Mouse (Mus musculus) MEL-GATA-1-ER (cell line): Measurements from ENCODE around the gene Taf3.

Experiments used
- DNase-seq: peaks from one replicate; pipeline ENCODE4 v3.0.0-alpha.2; 2012; ENCODE audit warnings: low read depth; ENCODE audit errors: extremely low read depth

The Taf3 gene

GRCm38 (mm10) chr2:10048461-10048860 is at the start of gene Taf3:
Taf3 (minus strand) TSS chr2:10048596.
- DNase-seq, result peak; percentile 68

- DNase-seq, result no peak
Observed at GRCm38 (mm10) chr2:10094327-10095100, 46.1 kb upstream of the Taf3 start.

GRCm38 (mm10) chr2:10087256-10087850 is 39.0 kb upstream of the Taf3 start:
- no peak for DNase-seq

GRCm38 (mm10) chr2:10082737-10083136 is 34.3 kb upstream of the Taf3 start:
- no peak for DNase-seq

- no peak for DNase-seq
Observed at GRCm38 (mm10) chr2:10081453-10082080, 33.2 kb upstream of the Taf3 start.

GRCm38 (mm10) chr2:10080310-10081010 is 32.1 kb upstream of the Taf3 start, which contains the start of the genes Atp5c1 and Kin:
Atp5c1 (minus strand) TSS chr2:10080510.
Kin (plus strand) TSS chr2:10080593.
- DNase-seq, result peak; percentile 87

GRCm38 (mm10) chr2:10079745-10080309 is 31.4 kb upstream of the Taf3 start:
- DNase-seq, result no peak

- no peak for DNase-seq
Observed at GRCm38 (mm10) chr2:10076675-10077074, 28.3 kb upstream of the Taf3 start.

GRCm38 (mm10) chr2:10074470-10074869 is 26.1 kb upstream of the Taf3 start:
- no peak for DNase-seq

GRCm38 (mm10) chr2:10071751-10072150 is 23.4 kb upstream of the Taf3 start:
- DNase-seq, result no peak

- DNase-seq, result no peak
Observed at GRCm38 (mm10) chr2:10058836-10059235, 10.4 kb upstream of the Taf3 start.

GRCm38 (mm10) chr2:10051996-10052395 is 3.6 kb upstream of the Taf3 start:
- no peak for DNase-seq

- no peak for DNase-seq
Observed at GRCm38 (mm10) chr2:10050878-10051277, 2.5 kb upstream of the Taf3 start.

GRCm38 (mm10) chr2:10049456-10049855 is 1.1 kb upstream of the Taf3 start:
- no peak for DNase-seq

GRCm38 (mm10) chr2:10047758-10048436 is 499 bp downstream of the Taf3 start:
- no peak for DNase-seq

- no peak for DNase-seq
Observed at GRCm38 (mm10) chr2:10034976-10035375, 13.4 kb downstream of the Taf3 start.

- DNase-seq, result no peak
Observed at GRCm38 (mm10) chr2:10033684-10034083, 14.7 kb downstream of the Taf3 start.

- DNase-seq, result no peak
Observed at GRCm38 (mm10) chr2:10029755-10030154, 18.6 kb downstream of the Taf3 start.

GRCm38 (mm10) chr2:10024264-10024663 is 24.1 kb downstream of the Taf3 start:
- DNase-seq, result no peak

- DNase-seq, result no peak
Observed at GRCm38 (mm10) chr2:10021296-10021695, 27.1 kb downstream of the Taf3 start.
